Mouse (Mus musculus) embryonic facial prominence, embryonic 12.5 days (tissue): ENCODE data around the gene Cnpy2. TPM values are rescaled to one million over a fixed set of nuclear protein-coding genes. Genes with fewer than 3 reads are reported as not detected.

ENCODE experiments used
- ATAC-seq: fragments of 200-750 bp; cut with Nextera tagmentation; 2 replicates; pipeline ENCODE4 v1.8.0; 2017; ENCODE audit not compliant: insufficient number of reproducible peaks, insufficient read depth, low FRiP score, low TSS enrichment
- H3K27ac ChIP-seq: fragments of 300-500 bp; sonication (generic); 2 replicates; pipeline ENCODE4 v1.5.1; 2016; ENCODE audit warnings: mild to moderate bottlenecking
- H3K27me3 ChIP-seq: fragments of 300-500 bp; sonication (generic); 2 replicates; pipeline ENCODE4 v1.6.1; 2016; ENCODE audit warnings: mild to moderate bottlenecking, moderate library complexity
- H3K36me3 ChIP-seq: fragments of 300-500 bp; sonication (generic); 2 replicates; pipeline ENCODE4 v1.6.1; 2016; ENCODE audit warnings: mild to moderate bottlenecking
- H3K4me1 ChIP-seq: fragments of 300-500 bp; sonication (generic); 2 replicates; pipeline ENCODE4 v1.6.1; 2016
- H3K4me2 ChIP-seq: fragments of 300-500 bp; sonication (generic); replicated peaks from 2 replicates; pipeline ENCODE4 v1.6.1; 2016; ENCODE audit warnings: mild to moderate bottlenecking, moderate library complexity
- H3K4me3 ChIP-seq: fragments of 300-500 bp; sonication (generic); 2 replicates; pipeline ENCODE4 v1.5.1; 2016; ENCODE audit warnings: mild to moderate bottlenecking
- H3K9ac ChIP-seq: fragments of 300-500 bp; sonication (generic); 2 replicates; pipeline ENCODE4 v1.6.1; 2016; ENCODE audit warnings: mild to moderate bottlenecking, moderate library complexity
- H3K9me3 ChIP-seq: fragments of 300-500 bp; sonication (generic); 2 replicates; pipeline ENCODE4 v1.6.1; 2016; ENCODE audit warnings: mild to moderate bottlenecking, moderate library complexity
- WGBS: fragments of 180-500 bp; shearing (Covaris S2); methylation state at CpG from one replicate; pipeline ENCODE4 v1.1.7; 2016; 5-methylcytosine and 5-hydroxymethylcytosine counted together
- polyA plus RNA-seq: library from polyadenylated mRNA; unstranded; fragments of >200 nt; fragmentation: Nextera tagmentation; extraction: Ambion mirVana; gene quantifications from 2 replicates; pipeline ENCODE4 v1.2.1, GENCODE M21; 2016

The Cnpy2 gene
- polyA plus RNA-seq, 1 experiment from 2014 or later = 306 TPM

DNA sequence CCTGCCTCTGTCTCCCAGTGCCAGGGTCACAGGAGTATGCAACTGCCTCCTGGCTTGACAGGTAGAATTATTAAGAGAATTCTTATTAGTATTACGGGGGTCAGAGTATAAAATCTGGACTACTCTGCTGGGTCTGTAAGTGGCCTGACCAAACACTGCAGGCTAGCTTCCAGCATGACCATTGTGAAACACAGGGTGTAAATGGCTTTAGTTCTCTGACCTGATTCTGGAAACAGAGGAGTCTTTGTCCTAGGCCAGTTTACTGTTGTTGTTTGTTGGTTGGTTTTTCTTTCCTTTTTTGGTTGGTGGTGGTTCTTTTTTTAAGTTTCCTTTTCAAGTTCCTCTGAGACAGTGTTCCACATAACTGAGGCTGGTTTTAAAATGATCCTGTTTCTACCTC is 21.2 kb downstream of the Cnpy2 start:
- no peak overlapping the region for H3K4me3 ChIP-seq
- H3K27me3 ChIP-seq = no peaks in the 10 kb centered on the region
- no peak overlapping the region for H3K9ac ChIP-seq
- ATAC-seq = no peak
- H3K27ac ChIP-seq = no peak overlapping the region
- H3K9me3 ChIP-seq = no peaks in the 10 kb centered on the region
- H3K4me1 ChIP-seq = peaks cover 20% of the 10 kb centered on the region
- no peak overlapping the region for H3K4me2 ChIP-seq
- WGBS = 89% methylated on average over 1 of the region's 1 CpGs
- 0 out of 2 replicates have a peak, but pooled peaks cover 7% of the 10 kb centered on the region for H3K36me3 ChIP-seq

GRCm38 (mm10) chr10:128344568-128345275 is 22.5 kb downstream of the Cnpy2 start:
- 62% methylated on average over 7 of the region's 7 CpGs for WGBS
- H3K4me3 ChIP-seq = no peak overlapping the region
- no peaks in the 10 kb centered on the region for H3K27me3 ChIP-seq
- H3K27ac ChIP-seq = 0 out of 2 replicates have a peak overlapping the region, but pooled peaks have one; percentile 42
- no peak overlapping the region for H3K4me2 ChIP-seq
- 0 out of 2 replicates have a peak, but pooled peaks cover 8% of the 10 kb centered on the region for H3K36me3 ChIP-seq
- H3K9ac ChIP-seq = no peak overlapping the region
- H3K4me1 ChIP-seq = peaks cover 9% of the 10 kb centered on the region; the same call in 1 of the 2 replicates
- 0 out of 2 replicates have a peak, but pooled peaks have one; percentile 28 for ATAC-seq
- H3K9me3 ChIP-seq = no peaks in the 10 kb centered on the region

DNA sequence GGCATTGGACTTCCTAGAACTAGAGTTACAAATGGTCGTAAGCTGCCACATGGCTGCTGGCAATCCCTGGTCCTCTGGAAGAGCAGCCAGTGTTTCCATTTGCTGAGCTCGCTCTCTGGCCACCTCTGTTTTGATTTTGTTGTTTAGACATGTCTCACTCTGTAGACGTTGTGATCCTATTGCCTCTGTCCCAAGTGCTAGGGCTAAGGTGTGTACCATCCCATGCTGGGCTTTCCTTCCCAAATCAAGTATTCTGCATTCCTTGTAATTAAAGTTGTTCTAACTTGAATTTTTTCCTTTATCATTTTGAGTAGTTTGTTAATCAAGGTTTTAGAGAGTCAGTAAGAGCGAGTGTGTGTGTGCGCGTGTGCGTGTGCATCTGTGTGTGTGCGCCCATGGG is 25.3 kb downstream of the Cnpy2 start:
- H3K4me1 ChIP-seq = peaks cover 6% of the 10 kb centered on the region; the same call in 1 of the 2 replicates
- no peaks in the 10 kb centered on the region for H3K9me3 ChIP-seq
- no peak overlapping the region for H3K4me3 ChIP-seq
- no peak for ATAC-seq
- WGBS = 91% methylated on average over 8 of the region's 8 CpGs
- no peak overlapping the region for H3K9ac ChIP-seq
- no peaks in the 10 kb centered on the region for H3K27me3 ChIP-seq
- no peak overlapping the region for H3K27ac ChIP-seq
- H3K36me3 ChIP-seq = peaks cover 30% of the 10 kb centered on the region
- H3K4me2 ChIP-seq = no peak overlapping the region

DNA sequence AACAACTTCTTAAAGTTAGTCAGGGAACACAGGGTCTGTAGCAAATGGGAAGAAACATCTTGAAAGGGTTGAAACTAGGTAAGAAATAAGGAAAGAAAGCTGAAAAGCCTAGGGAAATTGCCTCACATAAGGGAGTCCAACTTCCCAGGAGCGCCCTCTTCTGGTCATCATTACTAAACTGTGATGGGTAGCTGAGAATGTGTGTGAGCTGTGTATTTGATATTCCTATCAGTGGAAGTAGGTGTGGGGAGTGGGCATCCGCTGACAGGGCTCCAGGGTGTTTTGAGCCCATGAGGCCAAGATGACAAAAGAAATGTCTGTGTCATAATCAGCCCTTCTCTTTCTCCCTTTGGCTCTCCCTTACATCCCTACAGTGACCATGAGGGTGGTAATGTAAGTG is 36.5 kb downstream of the Cnpy2 start:
- ATAC-seq = no peak
- Histone ChIP-seq H3K9ac (no peak overlapping the region), H3K27ac (no peak overlapping the region), H3K4me1 (no peaks in the 10 kb centered on the region), H3K36me3 (peaks cover 82% of the 10 kb centered on the region), H3K4me3 (no peak overlapping the region), H3K4me2 (no peak overlapping the region), H3K9me3 (no peaks in the 10 kb centered on the region), H3K27me3 (no peaks in the 10 kb centered on the region)
- WGBS = 55% methylated on average over 2 of the region's 2 CpGs

DNA sequence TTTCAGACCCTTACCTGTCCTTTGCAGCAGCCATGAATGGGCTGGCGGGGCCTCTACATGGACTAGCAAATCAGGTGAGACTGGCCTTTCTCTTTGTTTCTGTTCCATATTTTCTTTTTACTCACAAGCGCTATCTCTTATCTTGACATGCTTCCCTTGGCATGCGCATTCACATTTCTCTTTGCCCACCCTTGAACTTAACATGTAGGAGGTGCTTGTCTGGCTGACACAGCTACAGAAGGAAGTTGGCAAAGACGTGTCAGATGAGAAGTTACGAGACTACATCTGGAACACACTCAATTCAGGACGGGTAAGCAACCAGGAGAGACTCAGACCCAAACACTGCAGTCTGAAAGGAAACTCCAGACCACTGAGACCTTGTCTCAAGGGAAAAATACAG is 37.0 kb downstream of the Cnpy2 start:
- H3K27me3 ChIP-seq = no peaks in the 10 kb centered on the region
- no peak overlapping the region for H3K4me3 ChIP-seq
- no peak overlapping the region for H3K4me2 ChIP-seq
- no peak overlapping the region for H3K9ac ChIP-seq
- H3K27ac ChIP-seq = no peak overlapping the region
- no peaks in the 10 kb centered on the region for H3K4me1 ChIP-seq
- 93% methylated on average over 6 of the region's 6 CpGs for WGBS
- no peaks in the 10 kb centered on the region for H3K9me3 ChIP-seq
- ATAC-seq = no peak
- peaks cover 79% of the 10 kb centered on the region for H3K36me3 ChIP-seq

GRCm38 (mm10) chr10:128361836-128362235 is 39.6 kb downstream of the Cnpy2 start:
- no peak overlapping the region for H3K4me2 ChIP-seq
- ATAC-seq = no peak
- H3K9ac ChIP-seq = no peak overlapping the region
- no peak overlapping the region for H3K27ac ChIP-seq
- peaks cover 77% of the 10 kb centered on the region for H3K36me3 ChIP-seq
- no peak overlapping the region for H3K4me3 ChIP-seq
- H3K27me3 ChIP-seq = no peaks in the 10 kb centered on the region
- 95% methylated on average over 6 of the region's 6 CpGs for WGBS
- H3K4me1 ChIP-seq = no peaks in the 10 kb centered on the region
- no peaks in the 10 kb centered on the region for H3K9me3 ChIP-seq

DNA sequence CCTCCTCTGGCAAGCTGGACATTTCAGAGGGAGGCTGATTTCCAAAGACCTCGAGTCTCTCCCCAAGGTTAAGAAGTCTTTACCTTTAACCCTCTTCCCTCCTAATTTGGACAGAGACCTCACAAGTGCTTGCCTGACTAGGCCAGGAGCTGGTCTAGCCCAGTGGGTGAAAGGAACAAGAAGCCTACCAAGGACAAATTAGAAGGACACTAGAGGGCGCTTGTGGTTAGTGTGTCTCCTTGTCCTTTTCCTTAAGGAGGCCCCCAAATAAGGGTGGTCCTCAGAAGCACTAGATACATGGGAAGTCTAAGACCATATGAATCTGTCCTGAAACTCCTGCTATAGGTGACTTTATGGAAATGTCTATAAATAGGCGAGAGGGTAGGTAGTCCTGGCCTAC is 40.3 kb downstream of the Cnpy2 start:
- 48% methylated on average over 3 of the region's 3 CpGs for WGBS
- Histone ChIP-seq H3K4me1 (peaks cover 2% of the 10 kb centered on the region), H3K27ac (no peak overlapping the region), H3K9me3 (no peaks in the 10 kb centered on the region), H3K36me3 (peaks cover 71% of the 10 kb centered on the region), H3K27me3 (no peaks in the 10 kb centered on the region), H3K4me3 (no peak overlapping the region), H3K4me2 (no peak overlapping the region), H3K9ac (no peak overlapping the region)
- ATAC-seq = no peak

DNA sequence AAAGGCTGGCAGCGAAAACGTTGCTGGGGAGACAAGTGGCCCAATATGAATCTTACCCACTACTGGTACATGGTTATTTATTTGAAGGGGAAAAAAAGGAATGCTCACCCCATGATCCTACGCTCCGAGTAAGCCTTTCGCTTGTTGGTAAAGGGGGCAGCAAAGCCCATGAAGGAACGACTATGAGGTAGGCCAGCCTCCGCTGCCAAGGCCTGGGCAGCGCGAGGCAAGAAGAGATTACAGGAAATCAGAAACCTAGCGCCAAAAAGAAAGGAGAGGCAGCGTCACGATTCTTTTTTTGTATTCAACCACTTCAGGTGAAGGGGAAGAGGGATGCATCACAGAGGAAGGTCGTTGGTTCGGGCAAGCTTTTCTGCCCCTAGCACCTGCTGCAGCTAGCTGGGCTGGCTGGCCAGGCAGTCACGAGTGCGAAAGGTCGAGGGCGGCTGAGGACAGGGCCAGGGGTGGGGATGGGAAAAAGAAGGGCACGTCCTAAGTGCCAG is 45.7 kb downstream of the Cnpy2 start:
- Histone ChIP-seq H3K36me3 (peaks cover 23% of the 10 kb centered on the region), H3K4me3 (peak overlapping the region; percentile 73), H3K27me3 (no peaks in the 10 kb centered on the region), H3K27ac (peak overlapping the region; percentile 94), H3K9me3 (no peaks in the 10 kb centered on the region), H3K4me2 (peak overlapping the region; percentile 91), H3K9ac (peak overlapping the region; percentile 75), H3K4me1 (peaks cover 8% of the 10 kb centered on the region)
- no peak for ATAC-seq
- 20% methylated on average over 19 of the region's 19 CpGs for WGBS

GRCm38 (mm10) chr10:128368402-128369217 is 46.4 kb downstream of the Cnpy2 start, which contains the start of gene Coq10a:
Coq10a (minus strand) TSS chr10:128368997.
- peak within 1 kb of the TSS; percentile 91 for H3K4me2 ChIP-seq
- H3K9me3 ChIP-seq = no peaks in the 10 kb centered on the region
- peak within 1 kb of the TSS; percentile 73 for H3K4me3 ChIP-seq
- peak; percentile 91 for ATAC-seq
- peak within 1 kb of the TSS; percentile 75 for H3K9ac ChIP-seq
- H3K27ac ChIP-seq = peak within 1 kb of the TSS; percentile 94
- under 1% methylated on average over 87 of the region's 87 CpGs for WGBS
- H3K27me3 ChIP-seq = no peaks in the 10 kb centered on the region
- peaks cover 16% of the 10 kb centered on the region; the same call in 1 of the 2 replicates for H3K36me3 ChIP-seq
- H3K4me1 ChIP-seq = peaks cover 8% of the 10 kb centered on the region

DNA sequence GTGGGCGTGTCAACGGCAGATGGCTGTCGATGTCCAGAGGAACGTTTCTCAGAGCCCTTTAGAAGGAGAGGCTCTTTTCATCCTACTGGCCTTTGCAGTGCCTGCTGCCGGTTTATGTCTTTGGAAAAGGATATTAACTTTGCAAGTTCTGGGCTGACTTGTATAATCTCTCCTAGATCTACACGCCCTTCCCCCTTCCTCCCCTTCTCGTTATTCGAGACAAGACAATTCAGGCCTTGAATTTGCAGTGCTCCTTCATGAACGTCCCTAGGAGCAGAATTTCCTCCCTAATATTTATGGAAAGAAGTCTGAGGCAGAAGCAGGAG is 46.9 kb downstream of the Cnpy2 start:
- peak overlapping the region; percentile 91 for H3K4me2 ChIP-seq
- H3K36me3 ChIP-seq = peaks cover 16% of the 10 kb centered on the region; the same call in 1 of the 2 replicates
- 4% methylated on average over 9 of the region's 9 CpGs for WGBS
- no peaks in the 10 kb centered on the region for H3K9me3 ChIP-seq
- no peak for ATAC-seq
- peaks cover 8% of the 10 kb centered on the region for H3K4me1 ChIP-seq
- peak overlapping the region; percentile 94 for H3K27ac ChIP-seq
- H3K27me3 ChIP-seq = no peaks in the 10 kb centered on the region
- H3K9ac ChIP-seq = peak overlapping the region; percentile 75
- H3K4me3 ChIP-seq = peak overlapping the region; percentile 73

- H3K27ac ChIP-seq = peak overlapping the region; percentile 94
- no peaks in the 10 kb centered on the region for H3K9me3 ChIP-seq
- 79% methylated on average over 6 of the region's 6 CpGs for WGBS
- H3K4me1 ChIP-seq = peaks cover 8% of the 10 kb centered on the region
- H3K4me2 ChIP-seq = peak overlapping the region; percentile 91
- H3K9ac ChIP-seq = no peak overlapping the region
- H3K36me3 ChIP-seq = peaks cover 12% of the 10 kb centered on the region; the same call in 1 of the 2 replicates
- H3K4me3 ChIP-seq = peak overlapping the region; percentile 73; the same call in 1 of the 2 replicates
- ATAC-seq = no peak
- H3K27me3 ChIP-seq = no peaks in the 10 kb centered on the region
Measured at GRCm38 (mm10) chr10:128369599-128369998, 47.3 kb downstream of the Cnpy2 start.
